Mouse (Mus musculus) adrenal gland, postnatal 25 days (tissue): ENCODE measurements around the gene Homer1. TPM values are rescaled to one million over a fixed set of nuclear protein-coding genes. Genes with fewer than 3 reads are reported as not detected.

Experiments used
- DNase-seq: peaks from one replicate; pipeline ENCODE4 v3.0.0; 2021; ENCODE audit warnings: mixed read lengths
- long read RNA-seq: library from polyadenylated mRNA; stranded (forward); transcript quantifications from one replicate; pipeline ENCODE4 v2.0.0, GENCODE M21; 2021
- total RNA-seq: library from RNA; stranded (reverse); gene quantifications from 2 replicates; pipeline ENCODE4 v1.2.3, GENCODE M21; 2021

Gene Homer1
- 27.1 and 30.4 TPM in 2 replicates for total RNA-seq
- long read RNA-seq, transcript Homer1-201 (9 exons, 2,765 nt) = major isoform, 14 of 35 reads
- long read RNA-seq, transcript Homer1-203 (10 exons, 3,052 nt) = minor isoform, 7 of 35 reads
- long read RNA-seq, partial matches to known transcripts = 0 of 35 reads
- long read RNA-seq, other reads (novel, unspliced or antisense) = 10 of 35 reads

DNA sequence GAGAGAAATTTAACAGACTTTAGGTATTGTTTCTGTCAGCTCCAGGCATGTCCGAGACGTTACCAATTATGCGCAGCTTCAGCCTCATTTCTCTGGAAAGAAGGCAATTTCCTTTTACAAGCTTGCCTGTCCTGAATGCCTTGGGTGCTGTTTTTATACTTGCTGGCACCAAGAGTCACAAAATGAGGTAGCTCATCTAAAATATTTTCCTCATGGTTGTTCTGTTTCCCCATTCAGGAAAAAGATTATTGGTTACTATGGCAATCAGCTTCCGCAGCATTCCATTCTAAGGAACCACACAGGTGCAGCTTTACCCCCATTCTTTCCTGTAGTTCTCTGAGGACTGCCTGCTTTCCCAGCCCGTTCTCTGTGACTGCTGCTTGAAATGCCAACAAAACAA is at the start of gene Homer1:
Gene Homer1, plus strand, starts transcription at position 320 of the 400 bp plus-strand sequence.
- no peak for DNase-seq

DNA sequence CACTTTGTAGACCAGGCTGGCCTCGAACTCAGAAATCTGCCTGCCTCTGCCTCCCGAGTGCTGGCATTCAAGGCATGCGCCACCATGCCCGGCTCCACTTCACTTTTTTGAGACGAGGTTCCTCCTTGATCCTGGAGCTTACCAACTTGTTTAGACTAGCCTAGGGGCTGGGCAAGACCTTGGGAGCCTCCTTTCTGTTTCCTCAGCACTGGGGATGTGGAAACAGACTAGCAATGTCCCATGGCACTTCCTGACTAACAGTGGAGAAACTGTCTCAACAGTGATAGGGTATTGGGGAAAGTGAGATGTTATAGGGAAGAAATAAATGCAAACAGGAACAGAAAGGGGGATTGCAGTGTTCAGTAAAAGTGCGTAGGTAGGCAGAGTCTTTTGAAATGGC is 47.7 kb upstream of the Homer1 start:
- no peak for DNase-seq

DNA sequence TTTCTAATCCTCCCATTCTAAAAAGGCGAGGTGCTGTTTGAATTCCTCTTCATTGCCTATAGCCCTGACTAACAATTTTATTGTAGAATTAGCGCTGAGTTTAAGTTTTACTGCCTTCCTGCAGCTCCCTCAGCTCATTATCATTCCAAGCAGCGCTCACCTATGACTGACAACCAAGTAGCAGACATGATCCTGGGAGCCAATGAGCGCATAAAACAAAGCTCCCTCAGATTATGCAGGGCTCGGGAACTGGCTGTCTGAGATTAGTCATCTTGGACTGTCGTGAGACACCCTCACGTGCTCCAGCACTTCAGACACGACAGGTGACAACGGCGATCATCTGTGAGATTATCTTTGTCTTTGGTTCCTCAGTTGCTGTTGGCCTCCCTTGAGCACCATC is 47.3 kb upstream of the Homer1 start:
- no peak for DNase-seq

DNA sequence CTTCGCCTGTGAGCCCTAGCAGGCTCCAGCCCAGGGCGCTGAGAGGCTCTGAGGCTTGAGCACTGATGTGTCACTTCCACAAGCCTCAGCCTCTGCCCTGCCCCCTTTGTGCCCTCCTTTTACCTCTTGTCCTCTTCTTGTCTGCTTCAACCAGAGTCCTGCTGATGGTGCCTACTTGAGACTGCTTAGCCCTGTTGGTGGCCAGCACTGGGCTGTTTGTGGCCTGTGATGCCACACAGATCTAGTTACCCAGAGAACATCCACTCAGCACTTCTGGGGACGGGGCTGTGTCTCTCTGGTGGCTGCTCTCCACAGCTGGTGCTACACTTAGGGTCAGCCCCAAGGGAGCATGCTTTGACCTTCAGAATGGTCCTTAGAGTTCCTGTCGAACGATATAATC is 46.5 kb upstream of the Homer1 start:
- DNase-seq = no peak

DNA sequence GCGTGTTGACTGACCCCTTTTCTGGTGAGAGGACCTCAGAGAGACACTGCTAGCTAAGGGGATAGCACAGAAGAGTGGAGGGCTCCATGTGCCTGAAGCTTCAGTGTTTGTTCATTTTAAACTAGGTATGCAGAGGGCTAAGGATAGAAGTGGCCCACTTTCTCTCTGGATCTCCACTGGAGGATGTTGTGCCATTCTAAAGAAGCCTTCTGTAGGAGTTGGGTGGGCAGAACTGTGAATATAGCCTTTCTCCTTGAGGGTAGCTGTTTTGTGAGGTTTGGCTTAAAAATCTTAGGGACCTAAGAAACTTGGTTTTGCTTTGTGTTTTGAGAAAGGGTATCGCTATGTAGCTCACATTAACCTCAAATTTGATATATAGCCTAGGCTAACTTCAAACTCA is 32.3 kb upstream of the Homer1 start:
- no peak for DNase-seq

DNA sequence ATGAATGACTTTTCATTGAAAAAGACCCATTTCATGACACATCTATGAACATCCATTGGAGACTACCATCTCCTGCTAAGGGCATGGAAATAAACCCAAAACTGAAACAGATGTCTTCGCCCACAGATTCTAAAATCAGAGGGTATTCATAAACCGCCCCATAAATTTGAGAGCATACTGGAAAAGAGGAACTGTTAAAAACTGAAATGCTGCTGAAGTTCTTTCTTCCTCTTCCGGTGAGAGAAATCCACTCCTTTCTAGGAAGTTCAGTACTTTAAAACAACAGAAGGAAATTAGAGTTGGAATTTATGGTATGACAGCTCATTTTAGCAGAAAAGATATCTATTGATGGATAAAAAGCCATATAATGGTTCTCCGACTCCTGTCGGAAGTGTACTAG is 1.1 kb downstream of the Homer1 start:
- DNase-seq = no peak

DNA sequence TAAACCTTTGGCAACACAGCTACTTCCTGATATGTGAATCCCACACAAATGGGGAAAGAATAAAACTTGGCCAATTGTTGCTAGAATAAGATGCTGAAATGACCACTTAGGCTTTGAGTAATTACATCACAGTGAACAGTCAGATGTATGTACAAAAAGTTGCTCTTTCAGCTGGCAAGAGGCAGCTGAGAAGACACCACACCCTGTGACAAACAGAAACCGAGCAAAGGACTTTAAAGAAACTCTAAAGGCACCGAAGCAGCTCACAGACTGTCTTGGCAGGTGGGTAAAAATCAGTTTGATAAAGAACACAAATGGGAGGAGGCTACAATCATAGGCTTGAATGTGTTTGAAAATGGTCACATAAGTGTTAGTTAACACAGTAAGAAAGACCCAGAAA is 1.6 kb downstream of the Homer1 start:
- no peak for DNase-seq

DNA sequence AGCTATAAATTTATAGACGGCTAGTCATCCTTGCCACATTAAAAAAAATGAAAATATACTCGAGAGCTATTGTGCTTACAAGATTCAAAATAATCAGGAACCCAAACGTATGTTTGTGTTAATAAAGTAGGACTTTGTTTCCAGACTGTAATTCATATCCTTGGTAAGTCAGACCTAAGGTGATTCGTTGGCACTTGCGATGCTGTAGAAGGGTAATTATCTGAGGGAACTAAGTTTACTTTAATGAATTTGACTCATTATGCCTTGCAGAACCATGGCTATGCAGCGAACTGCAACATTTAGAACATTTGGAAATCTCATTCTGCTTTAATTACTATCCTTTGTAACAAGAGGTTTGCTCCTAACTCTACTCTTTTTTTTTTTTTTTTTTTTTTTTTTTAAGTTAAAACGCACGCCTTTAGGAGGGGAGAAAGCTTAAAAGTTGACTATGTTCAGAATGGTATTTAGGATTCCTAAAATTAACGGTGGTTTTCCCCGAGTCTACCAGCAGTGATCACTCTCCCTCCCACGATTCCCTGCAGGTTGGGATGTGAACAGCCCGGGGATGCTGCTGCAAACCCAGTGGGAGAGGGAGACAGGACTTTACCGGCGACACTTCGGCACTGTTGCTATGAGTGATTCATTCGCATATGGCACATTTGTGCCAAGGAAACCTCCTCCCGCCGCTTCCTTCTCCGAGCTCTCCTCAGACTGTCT is 3.6 kb downstream of the Homer1 start:
- no peak for DNase-seq

DNA sequence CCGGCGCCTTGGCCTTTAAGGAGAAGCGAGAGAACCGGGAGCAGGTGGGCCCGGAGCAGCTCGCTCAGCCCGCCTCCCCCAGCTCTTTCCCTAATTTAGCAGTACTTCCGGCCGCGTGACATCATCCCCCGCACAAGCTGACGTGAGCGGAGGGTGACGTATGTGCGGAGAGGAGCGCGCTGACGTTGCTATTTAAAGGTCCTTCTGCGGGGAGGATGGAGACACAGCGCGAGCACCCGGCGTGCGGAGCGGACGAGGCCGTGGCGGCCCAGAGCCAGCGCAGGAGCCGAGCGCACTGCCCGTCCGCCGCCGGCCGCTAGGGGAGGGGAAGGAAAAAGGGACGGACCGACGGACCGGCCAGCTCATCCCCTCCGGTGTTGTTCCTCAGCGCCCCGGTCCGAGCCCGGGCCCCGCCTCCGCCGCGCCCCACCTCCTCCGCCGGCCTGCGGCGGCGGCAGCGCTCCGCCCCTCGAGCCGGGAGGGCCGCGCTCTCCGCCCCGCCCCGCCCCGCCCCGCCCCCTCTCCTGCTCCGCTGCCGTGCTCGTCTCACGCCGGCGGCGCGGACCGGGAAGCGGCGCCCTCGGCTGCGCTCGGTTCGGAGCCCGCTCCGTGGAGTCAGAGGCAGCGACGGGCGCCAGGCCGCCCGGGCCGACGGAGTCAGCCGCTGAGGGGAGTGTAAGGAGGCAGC is 4.3 kb downstream of the Homer1 start:
- DNase-seq = peak; percentile 92

DNA sequence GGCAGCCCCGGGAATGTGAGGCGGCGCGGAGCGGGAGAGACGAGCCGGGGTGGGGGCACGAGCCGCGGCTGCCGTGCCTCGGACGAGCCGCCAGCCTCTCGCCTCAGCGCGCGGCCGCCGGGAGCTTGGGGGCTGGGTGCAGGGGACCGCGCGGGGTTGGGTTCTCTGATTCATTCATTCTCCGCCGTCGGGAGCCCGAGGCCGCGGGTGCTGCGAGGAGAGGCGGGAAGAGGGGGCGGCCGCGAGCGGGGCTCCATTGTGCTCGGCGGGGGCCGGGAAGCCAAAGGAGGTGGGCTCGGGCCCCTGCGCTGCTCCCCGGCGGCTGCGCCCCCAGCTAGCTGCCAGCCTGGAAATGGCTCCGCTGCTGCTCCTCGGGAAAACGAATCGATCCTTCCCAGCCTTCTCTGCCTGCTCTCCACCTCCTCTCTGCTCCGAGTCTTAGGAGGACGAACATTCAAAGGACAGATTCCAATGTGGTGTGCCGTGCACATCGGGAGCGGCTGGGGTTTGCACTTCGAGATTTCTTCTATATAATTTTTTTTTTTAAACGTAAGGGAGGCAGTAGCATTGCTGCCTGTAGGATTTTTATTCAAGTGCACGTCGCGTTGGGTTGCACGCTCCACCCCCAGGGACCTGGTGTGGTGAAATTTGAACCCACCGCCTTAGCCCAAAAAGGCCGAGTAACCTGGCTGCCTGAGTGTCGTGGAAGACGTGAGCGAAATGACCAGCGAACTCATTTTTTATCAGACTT is 5.0 kb downstream of the Homer1 start:
- DNase-seq = peak; percentile 70

DNA sequence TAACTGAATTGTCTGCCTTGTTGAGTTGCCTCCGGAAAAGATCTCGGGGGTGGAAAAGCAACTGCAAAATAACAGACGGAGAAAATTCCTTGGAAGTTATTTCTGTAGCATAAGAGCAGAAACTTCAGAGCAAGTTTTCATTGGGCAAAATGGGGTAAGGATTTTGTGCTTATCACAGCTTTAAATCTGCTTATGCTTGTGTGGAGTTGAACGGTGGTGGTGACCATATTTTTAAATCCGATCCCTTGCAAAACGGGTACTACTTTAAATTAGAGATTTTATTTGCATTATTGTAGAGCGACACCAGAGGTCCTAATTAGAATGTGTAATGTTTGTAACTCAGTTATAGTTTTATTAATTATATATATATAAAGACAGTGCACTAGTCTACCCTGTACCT is 5.7 kb downstream of the Homer1 start:
- DNase-seq = no peak

DNA sequence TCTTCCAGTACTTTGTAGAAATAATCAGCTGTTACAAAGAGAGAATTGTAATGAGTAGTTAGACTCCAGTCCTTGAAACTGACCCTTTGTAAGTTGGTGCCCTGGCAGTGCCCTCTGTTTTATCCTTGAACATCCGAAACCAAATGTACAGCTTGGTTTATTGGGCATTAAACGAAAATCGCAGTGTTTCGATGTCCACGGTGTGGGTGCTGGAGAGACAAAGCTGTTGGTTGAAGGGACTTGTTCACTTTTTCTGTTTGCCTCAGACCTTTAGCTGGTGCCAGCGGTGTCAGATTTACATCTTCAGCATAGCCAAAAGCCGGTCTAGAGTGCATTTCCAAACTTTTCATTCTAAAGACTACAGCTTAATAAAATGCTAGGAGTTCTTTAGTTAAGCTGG is 6.2 kb downstream of the Homer1 start:
- DNase-seq = no peak

DNA sequence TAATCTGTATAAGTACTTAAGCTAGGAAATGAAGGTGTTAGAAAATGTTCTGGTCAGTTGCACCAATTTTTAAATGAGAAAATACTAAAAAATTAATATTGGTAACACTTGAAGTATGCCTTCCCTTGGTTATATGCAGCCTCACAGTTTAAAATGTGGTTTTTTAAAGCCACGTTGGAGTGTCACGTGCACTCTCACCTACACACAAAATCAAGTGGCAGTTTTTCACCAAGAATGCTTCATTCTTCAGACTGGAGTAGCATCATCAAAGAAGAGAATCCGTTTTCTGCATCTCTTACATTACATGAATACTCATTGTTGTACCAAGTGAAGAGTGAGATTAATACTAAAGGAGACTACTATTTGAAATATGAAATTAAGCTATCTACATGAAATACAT is 7.1 kb downstream of the Homer1 start:
- no peak for DNase-seq

DNA sequence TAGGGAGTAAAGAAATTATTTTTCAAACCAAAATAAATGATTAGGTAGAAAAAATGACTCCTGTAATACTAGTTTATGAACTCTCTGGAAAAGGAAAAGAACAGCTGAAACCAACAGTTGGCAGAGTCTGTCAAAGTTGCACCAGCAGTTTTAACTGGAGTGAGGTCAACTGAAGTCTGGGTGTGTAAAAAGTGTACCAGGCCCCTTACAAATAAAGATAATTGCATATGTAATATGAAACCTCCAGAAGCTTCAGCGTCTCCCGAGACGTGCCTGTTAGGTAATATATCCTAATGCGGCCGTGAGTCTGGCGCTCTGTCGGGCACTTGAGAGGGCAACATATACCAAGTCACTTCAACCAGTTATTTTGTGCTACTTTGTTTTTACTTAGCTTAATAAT is 8.3 kb downstream of the Homer1 start:
- DNase-seq = no peak

DNA sequence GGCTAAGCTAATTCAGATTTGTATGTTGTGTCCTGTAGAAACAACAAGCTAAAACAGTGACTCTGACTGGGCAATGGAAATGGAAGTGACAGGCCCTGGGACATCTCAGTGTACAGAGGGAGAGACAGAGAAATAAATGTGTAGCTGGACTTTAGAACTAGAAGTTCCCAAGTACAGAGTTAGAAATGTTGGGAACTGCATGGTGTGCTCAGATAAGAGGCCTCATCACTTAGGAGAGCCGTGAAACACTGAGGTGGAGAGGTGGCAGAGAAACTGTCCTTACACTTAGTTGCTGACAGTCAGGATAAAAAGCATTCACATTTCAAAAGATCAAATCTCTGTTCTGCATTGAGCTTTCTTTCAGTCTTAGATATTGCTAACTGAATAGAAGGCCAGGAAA is 9.9 kb downstream of the Homer1 start:
- DNase-seq = no peak

DNA sequence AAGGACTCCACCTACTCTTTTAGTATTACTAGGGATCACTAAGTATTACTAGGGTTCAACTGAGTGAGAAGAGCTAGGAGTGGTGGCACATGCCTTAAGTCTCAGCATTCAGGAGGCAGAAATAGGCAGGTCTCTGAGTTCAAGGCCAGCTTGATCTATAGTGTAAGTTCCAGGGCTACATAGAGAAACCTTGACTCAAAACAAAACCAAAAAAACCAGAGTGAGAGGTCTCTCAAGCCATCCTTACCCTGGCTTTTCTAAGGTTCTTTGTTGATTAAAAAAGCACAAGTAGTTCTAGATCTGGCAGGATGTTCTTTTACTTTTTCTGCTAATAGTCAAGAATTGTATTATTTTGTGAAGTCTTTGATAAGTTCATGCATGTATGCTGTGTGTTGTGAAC is 13.1 kb downstream of the Homer1 start:
- no peak for DNase-seq

DNA sequence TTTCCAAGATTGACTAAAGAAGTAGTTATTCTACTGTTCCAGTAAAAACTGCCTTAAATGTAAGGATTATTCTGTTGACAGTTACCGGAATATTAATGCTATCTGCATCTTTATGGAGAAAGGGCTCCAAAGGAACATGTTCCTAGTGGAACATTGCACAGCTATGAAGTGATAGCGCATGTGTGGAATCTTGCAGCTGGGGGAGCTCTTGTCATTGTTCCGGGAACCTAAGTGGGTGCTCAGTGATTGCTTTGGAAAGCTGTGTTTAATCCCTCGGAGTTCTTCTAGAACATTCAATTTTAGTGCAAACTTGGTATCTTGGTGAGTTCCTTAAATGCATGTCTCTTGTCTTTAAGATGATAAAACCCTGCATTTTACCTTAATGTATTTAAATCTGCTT is 14.9 kb downstream of the Homer1 start:
- DNase-seq = no peak

DNA sequence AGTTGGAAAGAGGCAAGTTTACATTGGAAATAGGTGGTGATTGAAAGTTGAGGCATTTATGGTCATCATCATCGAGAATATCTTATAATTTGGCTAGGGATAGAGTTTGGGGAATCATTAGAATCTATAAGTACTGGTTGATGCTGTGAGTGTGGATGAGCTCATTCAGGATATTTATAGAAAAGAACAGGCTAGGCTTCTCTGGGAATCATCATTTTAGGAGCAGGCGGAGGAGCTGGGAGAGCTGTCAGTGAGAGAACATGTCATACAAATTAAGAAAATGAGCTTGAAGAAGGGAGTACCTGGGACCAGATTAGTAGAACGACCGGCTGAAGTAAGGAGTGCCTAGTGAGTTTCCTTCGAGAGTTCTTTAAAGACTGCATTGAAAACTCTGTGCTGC is 20.7 kb downstream of the Homer1 start:
- DNase-seq = no peak

DNA sequence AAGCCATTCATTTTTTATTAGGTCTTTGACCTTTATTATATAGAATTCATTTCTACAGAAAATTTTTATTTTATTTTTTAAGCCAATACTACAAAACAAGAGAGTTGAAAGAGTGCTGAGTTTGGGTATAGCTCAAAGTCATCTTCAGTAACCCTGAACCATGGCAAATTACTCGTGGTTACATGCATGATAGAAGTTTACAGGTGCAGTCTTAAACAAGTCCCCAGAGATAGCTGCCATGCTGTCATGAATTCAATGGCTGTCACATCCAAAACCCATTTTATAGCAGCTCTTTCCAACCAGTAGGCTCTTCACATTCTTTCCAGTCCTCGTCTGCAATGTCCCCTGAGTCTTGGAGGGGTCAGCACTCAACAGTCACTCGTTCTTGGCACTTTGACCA is 26.9 kb downstream of the Homer1 start:
- DNase-seq = no peak

DNA sequence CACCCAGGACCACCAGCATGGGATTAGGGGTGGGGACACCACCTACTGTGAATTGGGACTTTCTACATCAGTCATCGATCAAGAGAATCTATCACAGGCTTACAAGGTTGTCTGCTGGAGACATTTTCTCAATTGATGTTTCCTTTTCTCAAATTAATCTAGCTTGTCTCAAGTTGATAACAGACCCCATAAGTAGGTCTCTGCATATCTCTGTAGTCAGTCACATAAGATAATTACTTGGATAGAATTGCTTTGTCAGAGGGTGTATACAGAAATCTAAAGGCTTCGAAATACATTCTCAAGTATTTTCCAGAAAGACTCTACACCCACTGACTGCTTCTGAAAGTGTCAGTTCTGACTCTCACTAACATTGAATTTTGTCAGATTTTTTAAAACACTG is 32.3 kb downstream of the Homer1 start:
- no peak for DNase-seq

DNA sequence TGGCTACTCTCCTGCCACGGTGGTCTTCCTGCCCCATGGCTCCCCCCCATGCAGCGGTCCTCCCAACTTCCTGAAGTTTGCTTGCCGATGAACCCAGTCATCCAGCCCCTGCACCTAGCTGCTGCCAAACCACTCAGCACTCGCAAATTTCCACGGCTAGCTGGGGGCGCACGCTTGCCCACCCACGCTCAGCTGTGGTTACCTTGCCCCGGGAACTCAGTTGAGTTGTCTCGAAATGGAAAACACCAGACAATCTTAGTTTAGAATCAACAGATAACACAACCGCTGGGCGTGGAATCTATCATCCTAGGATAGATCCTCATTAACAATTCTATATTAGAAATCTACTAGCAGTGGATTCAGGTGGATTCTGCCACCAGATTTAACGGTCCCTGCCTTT is 33.1 kb downstream of the Homer1 start:
- DNase-seq = no peak

DNA sequence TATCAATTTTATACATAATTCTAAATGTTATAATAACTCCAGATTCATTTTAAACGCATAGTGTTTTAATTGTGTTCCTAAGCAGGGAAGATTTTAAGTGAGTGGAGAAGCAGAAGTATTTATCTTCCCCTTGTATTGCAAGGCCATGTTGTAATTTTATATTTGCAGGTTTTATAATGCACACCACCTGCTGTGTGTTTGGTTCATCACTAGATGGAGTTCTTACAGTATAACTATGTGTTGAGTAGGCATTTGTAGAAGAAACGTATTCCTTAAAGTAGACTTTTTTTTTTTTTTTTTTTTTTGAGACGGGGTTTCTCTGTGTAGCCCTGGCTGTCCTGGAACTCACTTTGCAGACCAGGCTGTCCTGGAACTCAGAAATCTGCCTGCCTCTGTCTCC is 35.9 kb downstream of the Homer1 start:
- no peak for DNase-seq

DNA sequence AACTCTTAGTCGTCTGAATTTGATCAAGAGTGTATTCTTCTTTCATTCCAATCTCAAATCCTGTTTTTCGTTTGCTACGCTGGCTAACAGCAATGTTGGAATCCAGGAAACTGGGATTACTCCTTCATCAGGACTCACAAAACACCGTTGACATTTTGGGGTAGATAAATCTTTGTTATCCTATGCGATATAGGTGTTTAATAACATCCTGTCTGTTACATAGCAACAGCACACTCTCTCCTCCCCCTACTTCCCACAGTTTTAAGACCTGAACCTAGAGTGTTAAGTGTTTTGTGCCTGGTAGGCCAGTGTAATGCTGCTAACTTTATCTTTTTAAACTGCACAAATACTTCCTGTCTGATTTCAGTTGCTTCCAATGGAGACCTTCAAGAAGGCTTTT is 39.0 kb downstream of the Homer1 start:
- no peak for DNase-seq
